Mouse (Mus musculus) limb, embryonic 10.5 days (tissue): ENCODE data around the gene Wipf3. TPM values are rescaled to one million over a fixed set of nuclear protein-coding genes. Genes with fewer than 3 reads are reported as not detected.

Source experiments
- polyA plus RNA-seq: library from polyadenylated mRNA; unstranded; fragments of >200 nt; fragmentation: Nextera tagmentation; extraction: Ambion mirVana; gene quantifications from 2 replicates; pipeline ENCODE4 v1.2.1, GENCODE M21; 2016

The Wipf3 gene
- polyA plus RNA-seq, 1 experiment from 2014 or later = 1.0 TPM

Other genes starting within 250 kb of the Wipf3 start
- gene Prr15, start 103.8 kb upstream of the Wipf3 start, polyA plus RNA-seq = 0.15 and 0.16 TPM in 2 replicates
- 2.6 and 7.8 TPM in 2 replicates for gene Scrn1, start 136.9 kb downstream of the Wipf3 start, polyA plus RNA-seq
- 17.1 and 21.8 TPM in 2 replicates for gene Plekha8, start 165.5 kb downstream of the Wipf3 start, polyA plus RNA-seq
- 8.7 and 14.2 TPM in 2 replicates for gene Fkbp14, start 167.7 kb downstream of the Wipf3 start, polyA plus RNA-seq